Mouse (Mus musculus) thymus, adult 2 months (tissue): Measurements from ENCODE around the gene Plcl1.

Experiments used
- CTCF ChIP-seq: fragments of 200-500 bp; IDR thresholded peaks from 2 replicates; pipeline ENCODE4 v1.5.1; 2012; ENCODE audit warnings: mild to moderate bottlenecking, control low read depth, low read length, moderate library complexity, borderline replicate concordance; ENCODE audit not compliant: control insufficient read depth, poor library complexity, insufficient read depth; ENCODE audit errors: extremely low read depth
- POLR2A ChIP-seq: fragments of 200-500 bp; IDR thresholded peaks from 2 replicates; pipeline ENCODE4 v1.6.1; 2012; ENCODE audit warnings: mild to moderate bottlenecking, low read length, control low read depth, moderate library complexity; ENCODE audit not compliant: control insufficient read depth, poor library complexity, insufficient read depth; ENCODE audit errors: extremely low read depth

- TF ChIP-seq CTCF (no peak), POLR2A (no peak)
These were observed 280.5 kb downstream of the Plcl1 start for GRCm38 (mm10) chr1:55686261-55686660.
